Mouse (Mus musculus): ENCODE results near the gene Alb. TPM values are rescaled to one million over a fixed set of nuclear protein-coding genes. Genes with fewer than 3 reads are reported as not detected.

Gene Alb
- polyA plus RNA-seq, 1 experiment = 0.75 TPM

- H3K27me3 ChIP-seq (ENCODE audit: control insufficient read depth) = no peaks in the 10 kb centered on the region
- no peaks in the 10 kb centered on the region for H3K9me3 ChIP-seq (ENCODE audit: control insufficient read depth, low read length)
- H3K36me3 ChIP-seq (ENCODE audit: control insufficient read depth) = no peaks in the 10 kb centered on the region
- H3K4me3 ChIP-seq (replicated peaks) = no peak overlapping the region
- no peaks in the 10 kb centered on the region for H3K4me1 ChIP-seq (ENCODE audit: control insufficient read depth)
- no peak for TF ChIP-seq TAL1 (IDR thresholded peaks at IDR 0.05; ENCODE audit: low read length)
- TF ChIP-seq GATA1 (IDR thresholded peaks at IDR 0.05; ENCODE audit: low read length) = no peak
These were observed 18.2 kb downstream of the Alb start for GRCm38 (mm10) chr5:90478886-90479285.

DNA sequence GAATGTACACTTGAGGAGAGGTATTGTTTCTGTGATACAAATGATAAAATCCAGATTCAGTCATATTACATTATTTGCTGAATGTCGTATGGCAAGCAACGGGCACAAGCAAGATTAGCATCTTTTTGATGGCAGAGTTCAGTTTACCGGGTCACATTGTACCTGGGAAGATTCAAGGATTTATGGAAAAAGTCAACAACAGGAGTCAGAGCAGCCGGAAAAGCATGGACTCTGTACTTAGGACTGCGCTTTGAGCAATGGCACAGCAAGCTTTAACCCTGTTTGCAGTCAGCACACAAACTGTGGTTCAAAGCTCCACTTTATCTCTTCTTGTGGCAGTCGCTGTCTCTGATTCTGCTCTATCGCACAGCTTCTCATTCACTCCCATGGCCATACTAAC lies 24.9 kb downstream of the Alb start:
- Histone ChIP-seq H3K4me1 (ENCODE audit: control insufficient read depth) (no peaks in the 10 kb centered on the region), H3K36me3 (ENCODE audit: control insufficient read depth) (no peaks in the 10 kb centered on the region)

DNA sequence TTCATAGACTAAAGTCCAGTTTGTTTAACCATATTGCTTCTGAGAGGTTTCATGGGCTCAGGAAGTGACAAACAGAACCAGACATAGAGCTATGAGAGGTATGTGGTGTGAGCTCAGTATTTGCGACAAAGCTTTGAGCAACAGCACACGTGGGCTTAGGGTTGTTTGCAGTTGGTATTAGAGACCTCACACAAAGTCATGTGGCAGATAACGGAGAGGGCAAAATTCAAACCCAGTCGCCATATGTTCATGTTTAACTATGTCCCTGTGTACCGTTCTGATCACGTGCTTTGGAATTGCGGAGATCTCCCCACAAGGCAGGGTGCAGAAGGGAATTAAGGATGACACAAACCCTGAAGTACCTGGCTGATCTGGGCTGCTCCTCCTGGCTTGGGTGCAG lies 27.6 kb downstream of the Alb start:
- no peaks in the 10 kb centered on the region for H3K36me3 ChIP-seq (ENCODE audit: control insufficient read depth)
- no peaks in the 10 kb centered on the region for H3K4me1 ChIP-seq (ENCODE audit: control insufficient read depth)
- H3K27me3 ChIP-seq (ENCODE audit: control insufficient read depth) = no peaks in the 10 kb centered on the region
- H3K4me3 ChIP-seq (replicated peaks) = no peak overlapping the region
- H3K9me3 ChIP-seq (ENCODE audit: control insufficient read depth, low read length) = no peaks in the 10 kb centered on the region
- TF ChIP-seq TAL1 (IDR thresholded peaks at IDR 0.05; ENCODE audit: low read length) = no peak
- no peak for TF ChIP-seq GATA1 (IDR thresholded peaks at IDR 0.05; ENCODE audit: low read length)

More for the DNA sequence above, 24.9 kb downstream of the Alb start:
- H3K9me3 ChIP-seq (ENCODE audit: control insufficient read depth, low read length) = no peaks in the 10 kb centered on the region
- no peak for TF ChIP-seq GATA1 (IDR thresholded peaks at IDR 0.05; ENCODE audit: low read length)
- TF ChIP-seq TAL1 (IDR thresholded peaks at IDR 0.05; ENCODE audit: low read length) = no peak
- H3K4me3 ChIP-seq (replicated peaks) = no peak overlapping the region
- H3K27me3 ChIP-seq (ENCODE audit: control insufficient read depth) = no peaks in the 10 kb centered on the region

- H3K36me3 ChIP-seq (ENCODE audit: control insufficient read depth) = no peaks in the 10 kb centered on the region
- no peaks in the 10 kb centered on the region for H3K4me1 ChIP-seq (ENCODE audit: control insufficient read depth)
- no peaks in the 10 kb centered on the region for H3K9me3 ChIP-seq (ENCODE audit: control insufficient read depth, low read length)
- no peak for TF ChIP-seq TAL1 (IDR thresholded peaks at IDR 0.05; ENCODE audit: low read length)
- TF ChIP-seq GATA1 (IDR thresholded peaks at IDR 0.05; ENCODE audit: low read length) = no peak
- H3K27me3 ChIP-seq (ENCODE audit: control insufficient read depth) = no peaks in the 10 kb centered on the region
- peak within 1 kb of the TSS; percentile 38 for H3K4me3 ChIP-seq (replicated peaks)
These were observed 29.8 kb downstream of the Alb start, which contains the start of gene Afp for GRCm38 (mm10) chr5:90490518-90490917. Gene Afp (plus strand): TSS chr5:90490737.

DNA sequence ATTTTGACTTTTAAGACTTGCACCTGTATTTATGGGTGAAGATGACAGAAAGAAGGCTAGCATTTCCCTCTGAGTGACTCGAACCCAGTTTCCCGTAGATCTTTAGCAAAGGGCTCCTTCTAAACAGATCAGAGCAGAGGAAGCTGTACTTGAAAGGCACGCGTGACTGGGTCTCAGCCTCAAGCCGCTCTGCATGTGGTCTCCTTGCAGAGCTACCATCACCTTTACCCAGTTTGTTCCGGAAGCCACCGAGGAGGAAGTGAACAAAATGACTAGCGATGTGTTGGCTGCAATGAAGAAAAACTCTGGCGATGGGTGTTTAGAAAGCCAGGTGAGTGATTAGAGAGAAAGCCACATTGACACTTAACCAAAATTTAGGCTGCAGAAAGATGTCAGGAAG lies 31.7 kb downstream of the Alb start:
- H3K36me3 ChIP-seq (ENCODE audit: control insufficient read depth) = no peaks in the 10 kb centered on the region
- H3K4me3 ChIP-seq (replicated peaks) = no peak overlapping the region
- H3K27me3 ChIP-seq (ENCODE audit: control insufficient read depth) = no peaks in the 10 kb centered on the region
- no peak for TF ChIP-seq GATA1 (IDR thresholded peaks at IDR 0.05; ENCODE audit: low read length)
- TF ChIP-seq TAL1 (IDR thresholded peaks at IDR 0.05; ENCODE audit: low read length) = no peak
- H3K4me1 ChIP-seq (ENCODE audit: control insufficient read depth) = no peaks in the 10 kb centered on the region
- H3K9me3 ChIP-seq (ENCODE audit: control insufficient read depth, low read length) = no peaks in the 10 kb centered on the region

- Histone ChIP-seq H3K36me3 (ENCODE audit: control insufficient read depth) (no peaks in the 10 kb centered on the region), H3K9me3 (ENCODE audit: control insufficient read depth, low read length) (no peaks in the 10 kb centered on the region), H3K27me3 (ENCODE audit: control insufficient read depth) (no peaks in the 10 kb centered on the region), H3K4me3 (replicated peaks) (no peak overlapping the region), H3K4me1 (ENCODE audit: control insufficient read depth) (no peaks in the 10 kb centered on the region)
- TF ChIP-seq GATA1 (IDR thresholded peaks at IDR 0.05; ENCODE audit: low read length) = no peak
- TF ChIP-seq TAL1 (IDR thresholded peaks at IDR 0.05; ENCODE audit: low read length) = no peak
These were observed 33.6 kb downstream of the Alb start for GRCm38 (mm10) chr5:90494308-90494707.

DNA sequence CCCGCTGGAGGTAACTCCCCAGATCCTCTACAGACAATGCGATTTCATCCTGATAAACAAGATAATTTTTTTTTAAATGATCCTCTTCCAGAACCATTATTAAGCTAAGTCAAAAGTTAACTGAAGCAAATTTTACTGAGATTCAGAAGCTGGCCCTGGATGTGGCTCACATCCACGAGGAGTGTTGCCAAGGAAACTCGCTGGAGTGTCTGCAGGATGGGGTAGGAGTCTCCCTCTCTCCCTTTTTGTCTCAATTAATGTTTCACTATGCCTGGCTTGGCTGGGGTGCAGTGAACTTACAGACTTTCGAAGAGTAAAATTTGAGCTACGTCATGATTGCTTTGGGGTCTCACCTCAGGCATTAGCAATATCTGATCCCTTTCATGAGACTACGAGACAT lies 38.8 kb downstream of the Alb start:
- Histone ChIP-seq H3K4me1 (ENCODE audit: control insufficient read depth) (no peaks in the 10 kb centered on the region), H3K4me3 (replicated peaks) (no peak overlapping the region), H3K27me3 (ENCODE audit: control insufficient read depth) (no peaks in the 10 kb centered on the region), H3K9me3 (ENCODE audit: control insufficient read depth, low read length) (no peaks in the 10 kb centered on the region), H3K36me3 (ENCODE audit: control insufficient read depth) (no peaks in the 10 kb centered on the region)
- TF ChIP-seq TAL1 (IDR thresholded peaks at IDR 0.05; ENCODE audit: low read length) (no peak), GATA1 (IDR thresholded peaks at IDR 0.05; ENCODE audit: low read length) (no peak)

GRCm38 (mm10) chr5:90500714-90501113 lies 40.0 kb downstream of the Alb start:
- no peaks in the 10 kb centered on the region for H3K27me3 ChIP-seq (ENCODE audit: control insufficient read depth)
- H3K4me1 ChIP-seq (ENCODE audit: control insufficient read depth) = no peaks in the 10 kb centered on the region
- H3K4me3 ChIP-seq (replicated peaks) = no peak overlapping the region
- no peaks in the 10 kb centered on the region; the same call in 1 of the 2 replicates for H3K36me3 ChIP-seq (ENCODE audit: control insufficient read depth)
- TF ChIP-seq GATA1 (IDR thresholded peaks at IDR 0.05; ENCODE audit: low read length) = no peak
- no peak for TF ChIP-seq TAL1 (IDR thresholded peaks at IDR 0.05; ENCODE audit: low read length)
- H3K9me3 ChIP-seq (ENCODE audit: control insufficient read depth, low read length) = no peaks in the 10 kb centered on the region

- Histone ChIP-seq H3K4me1 (ENCODE audit: control insufficient read depth) (no peaks in the 10 kb centered on the region), H3K36me3 (ENCODE audit: control insufficient read depth) (no peaks in the 10 kb centered on the region; the same call in 1 of the 2 replicates), H3K9me3 (ENCODE audit: control insufficient read depth, low read length) (no peaks in the 10 kb centered on the region), H3K4me3 (replicated peaks) (no peak overlapping the region), H3K27me3 (ENCODE audit: control insufficient read depth) (no peaks in the 10 kb centered on the region)
- TF ChIP-seq GATA1 (IDR thresholded peaks at IDR 0.05; ENCODE audit: low read length) (no peak), TAL1 (IDR thresholded peaks at IDR 0.05; ENCODE audit: low read length) (no peak)
These were observed 41.1 kb downstream of the Alb start for GRCm38 (mm10) chr5:90501752-90502151.

- Histone ChIP-seq H3K9me3 (ENCODE audit: control insufficient read depth, low read length) (no peaks in the 10 kb centered on the region), H3K27me3 (ENCODE audit: control insufficient read depth) (no peaks in the 10 kb centered on the region), H3K4me1 (ENCODE audit: control insufficient read depth) (no peaks in the 10 kb centered on the region), H3K4me3 (replicated peaks) (no peak overlapping the region), H3K36me3 (ENCODE audit: control insufficient read depth) (peaks cover 3% of the 10 kb centered on the region; the same call in 1 of the 2 replicates)
- TF ChIP-seq GATA1 (IDR thresholded peaks at IDR 0.05; ENCODE audit: low read length) (no peak), TAL1 (IDR thresholded peaks at IDR 0.05; ENCODE audit: low read length) (no peak)
These were observed 44.0 kb downstream of the Alb start for GRCm38 (mm10) chr5:90504742-90505141.

Measured in erythroblast, embryonic 14.5 days (primary cell).